Mouse (Mus musculus) left cerebral cortex, adult 2 months (tissue): ENCODE measurements around the gene Col19a1. TPM values are rescaled to one million over a fixed set of nuclear protein-coding genes. Genes with fewer than 3 reads are reported as not detected.
"Not testable (repeated sequence)": the region's sequence is repeated elsewhere in the genome, so short reads cannot be mapped to it uniquely, and the experiment has no call there.

Experiments
- DNase-seq, 2 experiments: peaks; one replicate each; pipeline ENCODE4 v3.0.0; 2021 to 2022; ENCODE audit warnings: low spot score in 2 of 2, mixed read lengths in 1 of 2; ENCODE audit errors: extremely low spot score in 1 of 2
- H3K27ac ChIP-seq: fragments of 200-600 bp; 2 replicates; pipeline ENCODE4 v1.8.1; 2022
- H3K4me3 ChIP-seq: fragments of 200-600 bp; 2 replicates; pipeline ENCODE4 v1.8.1; 2022
- CTCF ChIP-seq: fragments of 200-600 bp; IDR thresholded peaks from 2 replicates; pipeline ENCODE4 v1.8.1; 2022; ENCODE audit warnings: antibody characterized with exemption, mild to moderate bottlenecking, moderate library complexity
- intact Hi-C: fragments of 180-260 bp; cut with DNase I; formaldehyde crosslinking; loops from one replicate; pipeline ENCODE4 v1.15.1; 2025
- long read RNA-seq, 2 experiments: library from polyadenylated mRNA; stranded (forward); transcript quantifications; one replicate each; pipeline ENCODE4 v2.0.0; 2021; ENCODE audit warnings: borderline mapping rate in 2 of 2
- total RNA-seq, 2 experiments: library from RNA; stranded (reverse); gene quantifications; 2 replicates each; pipeline ENCODE4 v1.2.3; 2021

Col19a1 gene
- total RNA-seq, result 10 to 100 TPM; 30.0 to 30.1 TPM
- long read RNA-seq, experiment 1, full-length matches to known transcripts, result 2 of 8 reads
- long read RNA-seq, experiment 1, partial matches to known transcripts, result 0 of 8 reads
- long read RNA-seq, experiment 1, other reads (novel, unspliced or antisense), result 6 of 8 reads
- long read RNA-seq, experiment 2, full-length matches to known transcripts, result 2 of 11 reads
- long read RNA-seq, experiment 2, partial matches to known transcripts, result 2 of 11 reads
- long read RNA-seq, experiment 2, other reads (novel, unspliced or antisense), result 7 of 11 reads

GRCm38 (mm10) chr1:24587141-24587541, at the start of gene Col19a1:
Gene Col19a1 (minus strand): TSS chr1:24587472.
- intact Hi-C loops, result loop anchor here (2.0 to 5.0 kb wide), 2 partner anchors 75 to 92 kb away; partner anchors contain the start of gene Lmbrd1

GRCm38 (mm10) chr1:24633553-24634132, 46.4 kb upstream of the Col19a1 start:
- no peak for DNase-seq

More at GRCm38 (mm10) chr1:24587141-24587541, at the start of gene Col19a1:
- no peak for TF ChIP-seq CTCF
- H3K4me3 ChIP-seq, result peak within 1 kb of the TSS; percentile 70
- peak; percentile 19 to 51 for DNase-seq
- H3K27ac ChIP-seq, result peak within 1 kb of the TSS; percentile 88

GRCm38 (mm10) chr1:24612556-24612955, 25.3 kb upstream of the Col19a1 start:
- intact Hi-C loops, H3K27ac ChIP-seq, H3K4me3 ChIP-seq, DNase-seq: not testable (repeated sequence)

More at GRCm38 (mm10) chr1:24633553-24634132, 46.4 kb upstream of the Col19a1 start:
- intact Hi-C loops, result loop anchor here (2.0 to 5.0 kb wide), 2 partner anchors 255 to 331 kb away; no protein-coding TSS in a partner anchor
- no peak overlapping the region for H3K27ac ChIP-seq
- peak; percentile 77 for TF ChIP-seq CTCF
- H3K4me3 ChIP-seq, result no peak overlapping the region

- DNase-seq, result no peak
- TF ChIP-seq CTCF, result no peak
- intact Hi-C loops, result no loop called here
- no peak overlapping the region for H3K4me3 ChIP-seq
- H3K27ac ChIP-seq, result no peak overlapping the region
Observed at GRCm38 (mm10) chr1:24595096-24595495, 7.8 kb upstream of the Col19a1 start.

GRCm38 (mm10) chr1:24586370-24587140, 717 bp downstream of the Col19a1 start:
- TF ChIP-seq CTCF, result peak; percentile 4
- peak; percentile 42 to 70 for DNase-seq
- intact Hi-C loops, result loop anchor here (1.0 to 5.0 kb wide), 3 partner anchors 76 to 208 kb away; partner anchors contain the start of gene Lmbrd1
- Histone ChIP-seq H3K27ac (peak overlapping the region; percentile 88), H3K4me3 (peak overlapping the region; percentile 70)

GRCm38 (mm10) chr1:24572602-24573001, 14.7 kb downstream of the Col19a1 start:
- TF ChIP-seq CTCF, result no peak
- H3K4me3 ChIP-seq, result no peak overlapping the region
- intact Hi-C loops, result no loop called here
- DNase-seq, result no peak
- H3K27ac ChIP-seq, result no peak overlapping the region

GRCm38 (mm10) chr1:24564113-24564512, 23.2 kb downstream of the Col19a1 start:
- intact Hi-C loops, result no loop called here
- no peak overlapping the region for H3K4me3 ChIP-seq
- no peak for TF ChIP-seq CTCF
- no peak for DNase-seq
- no peak overlapping the region for H3K27ac ChIP-seq

GRCm38 (mm10) chr1:24558005-24558404, 29.3 kb downstream of the Col19a1 start:
- no peak overlapping the region for H3K4me3 ChIP-seq
- no peak for DNase-seq
- TF ChIP-seq CTCF, result no peak
- intact Hi-C loops, result no loop called here
- H3K27ac ChIP-seq, result no peak overlapping the region

GRCm38 (mm10) chr1:24553462-24553861, 33.8 kb downstream of the Col19a1 start:
- TF ChIP-seq CTCF, result no peak
- no peak overlapping the region for H3K27ac ChIP-seq
- intact Hi-C loops, result no loop called here
- DNase-seq, result no peak
- no peak overlapping the region for H3K4me3 ChIP-seq

GRCm38 (mm10) chr1:24550560-24551280, 36.6 kb downstream of the Col19a1 start:
- H3K27ac ChIP-seq, result no peak overlapping the region
- H3K4me3 ChIP-seq, result no peak overlapping the region
- intact Hi-C loops, result no loop called here
- no peak for DNase-seq
- TF ChIP-seq CTCF, result no peak

GRCm38 (mm10) chr1:24550031-24550430, 37.2 kb downstream of the Col19a1 start:
- no peak overlapping the region for H3K4me3 ChIP-seq
- DNase-seq, result no peak
- TF ChIP-seq CTCF, result no peak
- intact Hi-C loops, result no loop called here
- no peak overlapping the region for H3K27ac ChIP-seq

GRCm38 (mm10) chr1:24549050-24549449, 38.2 kb downstream of the Col19a1 start:
- Histone ChIP-seq H3K4me3 (no peak overlapping the region), H3K27ac (no peak overlapping the region)
- no peak for TF ChIP-seq CTCF
- intact Hi-C loops, result no loop called here
- DNase-seq, result no peak
